Mouse (Mus musculus) urinary bladder, adult 2 months (tissue): ENCODE data around the gene Gramd1c. TPM values are rescaled to one million over a fixed set of nuclear protein-coding genes. Genes with fewer than 3 reads are reported as not detected.

Experiments used
- DNase-seq: peaks from one replicate; pipeline ENCODE4 v3.0.0; 2022; ENCODE audit warnings: low spot score
- polyA plus RNA-seq: library from polyadenylated mRNA; depleted of rRNA; stranded (reverse); fragments of >200 nt; gene quantifications from 2 replicates; pipeline ENCODE4 v1.2.3, GENCODE M21; 2012; rRNA removed

The Gramd1c gene
- 6.6 and 6.9 TPM in 2 replicates for polyA plus RNA-seq

DNA sequence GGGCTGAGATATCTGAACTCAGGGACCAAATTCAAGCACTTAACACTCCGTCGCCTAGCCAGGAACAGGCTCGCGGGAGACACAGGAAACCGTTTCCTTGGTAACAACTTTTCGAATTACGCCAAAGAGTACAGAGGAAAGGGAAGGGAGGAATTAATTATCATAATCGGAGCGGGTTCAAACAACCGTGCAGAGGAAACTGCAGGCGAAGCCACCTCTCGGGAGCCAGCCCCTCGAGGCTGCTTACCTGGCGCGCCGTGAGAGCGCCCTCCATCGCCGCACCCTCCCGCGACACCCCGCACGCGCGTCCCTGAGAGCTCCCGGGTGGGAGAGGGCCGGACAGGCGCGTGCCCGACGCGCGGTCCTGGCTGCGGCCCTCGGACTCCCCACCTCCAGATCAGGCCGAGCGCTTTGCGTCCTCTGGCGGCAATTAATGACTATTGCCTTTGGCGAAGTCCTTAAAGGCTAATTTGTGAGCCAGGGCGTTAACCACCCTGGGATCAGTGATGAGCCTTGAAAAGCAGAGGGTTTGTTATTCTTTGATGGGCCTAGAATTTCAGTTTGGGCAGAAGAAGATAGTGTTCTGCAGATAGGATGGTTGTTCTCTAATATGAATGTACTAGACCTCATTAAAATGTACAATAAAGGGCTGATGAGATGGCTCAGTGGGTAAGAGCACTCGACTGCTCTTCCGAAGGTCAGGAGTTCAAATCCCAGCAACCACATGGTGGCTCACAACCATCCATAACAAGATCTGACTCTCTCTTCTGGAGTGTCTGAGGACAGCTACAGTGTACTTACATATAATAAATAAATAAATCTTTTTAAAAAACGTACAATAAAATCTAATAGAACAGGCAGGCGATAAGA lies at the start of gene Gramd1c:
Gene Gramd1c (minus strand): TSS at position 321 of the 870 bp plus-strand sequence.
- peak; percentile 39 for DNase-seq

DNA sequence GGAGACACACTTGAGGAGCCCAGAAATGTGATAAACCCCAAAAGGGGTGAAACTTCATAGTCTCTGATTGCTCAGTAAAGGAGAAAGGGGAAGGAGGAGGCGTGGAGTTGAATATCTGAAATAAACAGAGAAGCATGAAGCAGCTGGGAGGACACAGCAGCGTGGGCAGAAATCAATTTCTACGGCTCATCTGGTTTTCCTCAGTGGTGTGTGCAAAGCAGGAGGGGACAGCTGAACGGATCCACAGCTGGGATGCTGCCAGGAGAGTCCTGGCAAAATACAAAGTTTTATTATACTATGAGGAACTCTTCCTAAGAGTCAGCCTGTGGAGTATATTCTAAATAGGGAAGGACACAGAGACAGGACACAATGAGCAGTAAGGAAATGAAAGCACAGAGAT lies 45.9 kb upstream of the Gramd1c start:
- no peak for DNase-seq

DNA sequence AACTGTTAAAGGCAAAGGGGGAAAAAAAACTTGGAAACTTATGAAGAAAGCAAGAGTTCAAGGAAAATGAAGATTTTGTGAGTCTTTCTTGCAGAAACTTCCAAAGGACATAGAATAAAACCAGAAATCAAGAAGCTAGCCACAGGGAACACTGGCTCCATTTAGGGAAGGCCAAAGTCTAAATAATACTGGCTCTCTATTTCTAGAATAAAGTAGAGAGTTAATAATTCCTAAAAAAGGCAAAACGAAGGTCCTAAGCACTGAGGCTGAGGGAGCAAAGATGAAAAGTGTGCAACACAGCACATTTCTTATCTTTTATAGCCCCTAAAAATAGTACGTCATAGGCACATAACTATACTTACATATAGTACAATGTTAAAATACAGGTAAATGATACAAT lies 42.1 kb upstream of the Gramd1c start:
- DNase-seq: no peak

DNA sequence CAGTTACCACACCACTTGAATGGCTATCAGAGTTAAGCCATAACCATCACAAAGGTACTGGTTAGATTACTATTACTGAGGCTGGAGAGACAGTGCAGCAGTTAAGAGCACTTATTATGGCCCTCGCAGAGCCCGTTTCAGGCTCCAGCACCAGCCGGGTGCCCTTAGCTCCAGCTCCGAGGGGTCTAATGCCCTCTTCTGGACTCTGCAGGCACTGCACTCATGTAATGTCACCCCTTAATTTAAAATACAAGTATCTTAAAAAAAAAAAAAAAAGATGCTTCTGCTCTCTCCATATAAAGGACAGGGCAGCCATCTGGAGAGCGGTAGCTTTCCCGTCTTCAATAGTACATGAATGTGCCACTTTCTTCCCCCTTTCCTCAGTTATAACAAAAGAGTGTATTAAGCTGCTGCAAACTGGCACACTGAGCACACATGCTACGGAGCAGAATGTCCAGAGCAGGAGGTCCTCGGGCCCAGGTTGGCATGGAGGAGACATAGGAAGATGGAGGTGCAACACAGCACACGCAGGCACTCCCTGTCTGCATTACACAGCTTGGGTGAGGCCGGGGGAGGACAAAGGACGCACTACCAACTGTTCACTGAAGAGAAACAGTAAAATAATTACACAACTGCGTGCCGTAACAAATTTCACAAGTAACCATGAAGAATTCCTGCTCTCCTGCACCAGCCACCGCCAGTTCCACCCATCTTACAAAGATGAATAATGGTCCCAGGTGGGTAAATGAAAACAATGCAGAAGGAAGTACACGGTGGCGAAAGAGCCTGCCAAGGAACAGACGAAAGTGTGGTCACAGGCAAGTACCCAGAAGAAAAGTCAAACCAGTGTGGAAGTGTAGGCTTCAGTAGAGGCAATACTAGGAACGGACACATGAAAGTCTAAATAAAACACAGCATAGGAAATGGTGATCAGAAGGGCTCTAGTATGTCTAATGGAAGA lies 40.9 kb upstream of the Gramd1c start:
- DNase-seq: no peak

DNA sequence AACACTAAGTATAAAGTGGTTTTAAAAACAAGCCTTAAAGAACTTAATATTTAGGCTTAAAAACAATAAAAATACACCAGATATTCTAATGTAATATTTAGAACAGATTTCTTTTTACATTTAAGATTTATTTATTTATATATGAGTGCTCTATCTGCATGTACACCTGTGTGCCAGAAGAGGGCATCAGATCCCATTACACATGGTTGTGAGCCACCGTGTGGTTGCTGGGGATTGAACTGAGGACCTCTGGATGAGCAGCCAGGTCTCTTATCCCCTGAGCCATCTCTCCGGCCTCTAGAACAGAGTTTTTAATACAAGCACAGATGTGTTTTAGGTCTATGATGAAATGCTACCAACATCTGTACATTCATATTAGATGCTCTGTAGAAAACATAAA lies 39.8 kb upstream of the Gramd1c start:
- no peak for DNase-seq

DNA sequence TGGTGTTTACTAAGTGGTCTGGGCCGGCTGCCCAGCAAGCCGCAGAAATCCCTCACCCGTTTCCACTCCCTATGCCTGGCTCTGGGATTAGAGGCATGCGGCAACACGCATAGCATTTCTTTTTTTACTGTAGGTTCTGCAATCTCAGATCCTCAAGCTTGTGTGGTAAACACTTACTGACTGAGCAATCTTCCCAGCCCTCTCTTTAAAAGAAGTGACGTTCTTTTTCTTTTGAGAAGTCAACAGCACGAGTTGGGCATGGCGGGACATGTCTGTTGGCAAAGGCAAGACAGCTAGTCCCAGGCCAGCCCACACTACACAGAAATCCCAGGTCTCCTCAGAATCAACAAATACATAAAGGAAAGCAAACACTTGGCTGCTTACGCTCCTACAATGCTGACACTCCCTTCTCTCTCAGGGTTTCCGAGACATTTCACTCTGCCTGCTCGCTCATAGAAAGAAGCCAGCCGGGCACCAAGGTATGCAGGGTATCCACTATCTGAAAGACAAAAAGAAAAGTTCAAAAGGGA lies 38.1 kb upstream of the Gramd1c start:
- DNase-seq: no peak

DNA sequence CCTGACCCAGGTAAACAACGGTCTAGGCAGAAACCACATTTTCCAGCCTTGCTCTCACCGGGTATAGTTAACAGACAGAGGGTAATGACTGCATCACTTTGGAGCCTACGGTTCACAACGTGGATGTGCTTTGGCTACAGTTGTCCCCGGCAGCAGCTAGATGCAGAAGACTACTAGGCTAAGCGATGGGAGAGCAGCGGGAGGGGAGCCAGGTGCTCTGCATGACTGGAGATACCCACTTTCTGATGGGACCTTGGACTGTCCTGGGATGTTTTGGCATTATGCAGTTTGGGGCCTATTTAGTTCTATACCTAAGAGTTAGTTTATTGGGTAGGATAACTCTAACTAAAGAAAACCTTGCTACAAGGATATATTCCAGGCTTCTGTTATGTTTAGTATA lies 36.2 kb upstream of the Gramd1c start:
- DNase-seq: no peak

DNA sequence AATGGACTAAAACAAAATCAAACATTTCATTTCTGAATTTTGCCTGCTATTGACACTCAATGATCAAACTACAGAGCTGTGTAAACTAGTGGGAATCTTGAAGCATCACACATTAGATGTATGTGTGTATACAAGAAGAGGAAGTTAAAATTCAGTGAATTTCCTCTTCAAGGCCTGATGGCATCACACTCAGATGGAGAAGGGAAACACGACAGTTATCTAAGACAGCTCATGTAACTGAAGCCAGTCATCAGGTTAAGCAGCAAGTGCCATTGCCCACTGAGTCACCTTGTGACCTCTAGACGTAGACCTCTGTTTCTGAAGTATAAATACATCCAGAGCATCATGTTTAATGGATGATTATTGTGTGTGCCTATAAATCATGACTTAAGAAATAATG lies 24.5 kb upstream of the Gramd1c start:
- no peak for DNase-seq

DNA sequence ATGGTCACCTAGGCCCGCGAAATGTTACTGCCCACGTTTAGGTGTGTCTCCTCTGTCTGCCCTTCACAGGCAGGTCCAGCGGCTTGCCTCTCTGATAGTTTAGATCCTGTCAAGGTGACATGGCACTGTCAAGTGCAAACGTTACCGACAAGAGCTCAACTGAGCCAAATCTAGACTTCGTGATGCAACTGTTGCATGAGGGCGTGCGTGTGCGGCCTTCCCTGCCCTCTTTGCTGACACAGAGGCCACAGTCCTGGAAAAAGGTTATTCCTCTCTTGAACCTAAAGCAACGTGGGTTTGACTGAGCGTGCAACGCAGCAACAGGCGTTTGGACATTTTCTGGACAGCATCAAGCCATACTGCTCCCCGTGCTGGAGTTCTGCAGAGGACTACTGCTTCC lies 1.8 kb downstream of the Gramd1c start:
- no peak for DNase-seq

DNA sequence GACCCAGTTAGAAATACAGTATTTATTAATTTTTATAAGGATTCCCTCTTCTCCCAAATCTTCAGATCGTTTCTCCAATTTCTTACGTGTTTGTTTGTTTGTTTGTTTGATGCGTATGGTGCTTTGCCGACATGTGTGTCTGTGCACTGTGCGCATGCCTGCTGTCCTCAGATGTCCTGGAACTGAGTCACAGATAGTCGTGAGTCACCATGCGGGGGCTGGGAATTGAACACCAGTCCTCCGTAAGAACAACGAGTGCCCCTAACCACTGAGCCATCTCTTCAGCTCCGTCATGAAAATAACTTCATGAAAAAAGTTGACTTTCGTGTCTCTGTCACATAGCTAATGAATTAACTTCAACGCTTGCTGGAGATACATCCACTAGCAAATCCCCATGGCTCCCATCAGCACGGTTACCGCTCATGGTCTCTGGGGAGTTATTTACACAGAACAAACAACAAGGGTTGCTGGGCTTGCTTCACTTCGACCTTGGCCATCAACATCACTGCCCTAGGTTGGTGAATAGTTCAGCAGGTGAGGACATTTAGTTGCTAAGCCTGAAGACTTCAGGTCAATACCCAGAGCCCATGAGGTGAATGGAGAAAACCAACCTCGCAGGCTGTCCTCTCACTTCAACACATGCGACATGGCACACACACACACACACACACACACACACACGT lies 2.4 kb downstream of the Gramd1c start:
- DNase-seq: no peak

DNA sequence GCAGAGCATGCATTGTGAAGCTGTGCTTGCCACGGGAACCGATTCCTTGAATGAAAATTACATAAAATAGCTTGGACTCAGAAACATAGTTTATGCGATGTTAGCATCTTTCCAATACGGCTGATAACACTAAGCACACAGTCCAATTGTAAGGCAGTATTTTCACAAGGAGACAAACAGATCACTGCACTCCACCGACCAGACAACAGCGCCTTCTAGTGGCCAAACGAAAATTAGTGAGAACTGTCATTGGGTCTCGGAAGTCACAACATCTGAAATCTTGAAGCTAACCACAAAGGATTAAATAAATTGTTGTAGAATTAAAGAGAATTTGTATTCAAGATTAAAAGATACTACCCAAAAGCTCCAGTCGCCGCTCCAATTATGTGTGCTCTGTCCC lies 4.4 kb downstream of the Gramd1c start:
- no peak for DNase-seq

DNA sequence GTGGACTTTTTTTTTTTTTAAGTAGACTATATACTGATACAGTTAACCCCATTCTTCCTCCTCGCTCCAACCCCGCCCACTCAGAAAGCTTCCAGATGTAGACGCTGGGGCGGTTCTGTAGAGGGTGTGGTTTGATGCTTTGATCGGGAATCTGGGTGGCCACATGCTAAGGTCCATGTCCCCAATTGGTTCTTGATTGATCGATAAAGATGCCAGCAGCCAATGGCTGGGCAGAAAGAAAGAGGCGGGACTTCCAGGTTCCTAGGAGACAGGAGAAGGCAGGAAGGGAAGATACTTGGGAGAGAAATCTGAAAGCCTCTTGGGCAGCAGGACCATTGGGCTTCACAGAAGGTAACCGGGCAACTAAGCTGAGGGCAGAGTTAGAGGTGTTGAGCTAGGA lies 7.4 kb downstream of the Gramd1c start:
- no peak for DNase-seq

DNA sequence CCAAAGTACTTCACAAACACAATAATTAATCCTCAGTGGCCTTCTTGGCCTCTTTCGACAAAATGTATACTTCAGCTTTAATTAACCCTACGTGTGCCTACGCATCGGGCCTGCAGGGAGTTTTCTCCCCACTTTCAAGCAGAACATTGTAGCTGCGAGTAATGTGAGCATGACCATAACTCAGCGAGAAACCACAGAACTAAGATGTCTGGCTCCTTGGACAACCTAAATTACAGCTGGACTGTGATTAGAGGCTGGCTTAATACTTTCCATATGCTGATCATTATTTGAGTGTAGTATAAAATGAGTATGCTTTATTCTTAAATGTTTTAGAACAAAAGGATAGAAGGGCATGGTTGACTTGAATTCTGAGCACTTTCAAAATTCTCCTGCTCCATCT lies 9.9 kb downstream of the Gramd1c start:
- no peak for DNase-seq

DNA sequence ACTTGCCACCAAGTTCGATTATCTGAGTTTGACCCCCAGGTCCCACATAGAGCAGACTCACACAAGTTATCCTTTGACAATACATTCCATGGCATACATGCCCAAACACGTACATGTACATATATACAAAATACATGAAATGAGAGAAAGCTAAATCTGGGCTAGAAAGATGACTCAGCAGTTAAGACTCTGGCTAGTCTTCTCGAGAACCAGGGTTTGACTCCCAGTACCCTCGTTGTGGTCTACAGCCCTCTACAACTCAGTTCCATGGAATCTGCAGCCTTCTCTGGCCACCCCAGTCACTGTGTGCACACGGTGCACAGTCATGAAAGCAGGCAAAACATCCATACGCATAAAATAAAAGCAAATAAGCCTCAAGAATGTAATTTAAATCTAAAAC lies 10.8 kb downstream of the Gramd1c start:
- no peak for DNase-seq

DNA sequence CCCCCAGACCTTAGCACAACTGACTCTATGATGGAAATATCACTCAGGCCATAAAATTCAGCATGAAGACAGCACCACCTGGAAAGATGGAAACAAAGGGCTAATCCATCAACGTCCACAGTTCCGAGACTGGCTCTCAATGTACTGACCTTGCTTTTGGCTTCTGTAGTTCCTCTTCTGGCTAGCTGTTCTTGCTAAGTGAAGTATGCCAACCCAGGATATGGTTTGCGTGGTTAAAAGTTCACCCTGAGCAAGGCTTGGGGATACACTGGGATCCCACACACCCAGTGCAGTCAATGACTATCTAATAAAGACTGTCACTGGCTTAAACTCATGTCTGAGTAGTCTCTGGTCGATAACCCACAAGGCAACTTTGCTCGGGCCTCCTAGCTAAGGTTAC lies 13.0 kb downstream of the Gramd1c start:
- DNase-seq: no peak

DNA sequence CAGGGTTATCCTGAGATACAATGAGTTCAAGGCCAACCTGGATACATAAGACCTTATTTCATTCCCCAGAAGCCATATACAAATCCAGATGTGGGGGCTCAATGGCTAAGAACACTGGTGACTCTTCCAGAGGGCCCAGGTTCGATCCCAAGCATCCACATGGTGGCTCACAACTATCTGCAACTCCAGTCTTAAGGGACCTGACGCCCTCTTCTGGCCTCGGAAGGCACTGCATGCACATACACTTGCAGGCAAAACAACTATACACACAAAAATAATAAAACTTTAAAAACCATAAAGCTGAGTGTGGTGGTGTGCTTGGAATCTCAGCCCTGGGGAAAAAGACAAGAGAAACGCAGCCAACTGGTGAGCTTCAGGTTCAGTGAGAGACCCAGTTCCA lies 24.0 kb downstream of the Gramd1c start:
- DNase-seq: no peak

DNA sequence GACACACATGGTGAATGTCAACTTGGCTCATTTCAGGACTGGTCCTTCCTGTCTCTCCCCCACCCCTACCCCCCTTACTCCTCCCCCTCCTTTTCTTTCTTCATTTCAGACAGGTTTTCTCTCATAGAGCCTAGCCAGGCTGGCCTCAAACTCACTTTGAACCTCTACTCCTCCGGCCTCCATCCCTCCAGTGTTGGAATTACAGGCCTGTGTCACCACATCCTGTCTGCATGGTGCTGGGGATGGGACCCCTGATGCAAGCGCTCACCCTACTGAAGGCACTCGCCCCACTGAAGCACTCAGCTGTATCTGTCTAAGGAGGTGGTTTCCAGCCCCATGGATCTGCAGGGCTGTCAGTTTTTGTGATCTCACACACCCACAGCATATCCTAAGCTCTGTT lies 27.9 kb downstream of the Gramd1c start:
- no peak for DNase-seq

DNA sequence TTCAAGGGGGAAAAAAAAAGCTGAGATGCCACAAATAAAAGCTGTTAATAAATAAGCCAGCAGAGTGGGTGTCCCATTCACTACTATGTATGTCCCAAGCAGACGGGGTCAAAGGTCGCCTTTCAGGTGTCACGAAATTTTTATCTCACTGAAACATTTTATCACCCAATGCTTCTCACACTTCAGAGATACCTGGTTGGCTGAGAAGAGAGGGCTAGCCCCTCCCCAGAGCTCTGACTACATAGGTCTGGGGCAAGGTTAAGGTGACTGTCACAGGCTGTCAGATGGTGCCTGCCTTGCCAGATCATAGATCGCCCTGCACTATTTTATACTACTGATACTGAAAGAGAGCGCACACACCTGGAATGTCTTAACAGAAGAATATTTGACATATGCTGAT lies 29.8 kb downstream of the Gramd1c start:
- DNase-seq: no peak

DNA sequence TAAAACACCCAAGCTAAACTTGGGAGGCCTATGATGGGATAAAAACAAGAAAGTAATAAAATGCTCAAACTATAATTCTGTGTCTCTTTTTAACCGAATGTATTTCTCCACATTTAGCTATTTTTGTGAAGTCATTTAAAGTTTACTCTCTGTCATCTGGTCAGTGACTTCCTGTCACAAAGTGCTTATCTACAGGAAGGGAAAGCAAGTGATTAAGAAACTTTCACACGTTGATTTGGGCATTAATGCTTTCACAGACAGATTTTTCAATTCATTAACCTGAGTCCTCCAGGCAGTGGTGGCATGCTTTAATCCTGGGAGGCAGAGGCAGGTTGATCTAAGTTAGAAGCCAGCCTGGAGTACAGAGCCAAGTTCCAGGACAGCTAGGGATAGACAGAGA lies 33.9 kb downstream of the Gramd1c start:
- no peak for DNase-seq

DNA sequence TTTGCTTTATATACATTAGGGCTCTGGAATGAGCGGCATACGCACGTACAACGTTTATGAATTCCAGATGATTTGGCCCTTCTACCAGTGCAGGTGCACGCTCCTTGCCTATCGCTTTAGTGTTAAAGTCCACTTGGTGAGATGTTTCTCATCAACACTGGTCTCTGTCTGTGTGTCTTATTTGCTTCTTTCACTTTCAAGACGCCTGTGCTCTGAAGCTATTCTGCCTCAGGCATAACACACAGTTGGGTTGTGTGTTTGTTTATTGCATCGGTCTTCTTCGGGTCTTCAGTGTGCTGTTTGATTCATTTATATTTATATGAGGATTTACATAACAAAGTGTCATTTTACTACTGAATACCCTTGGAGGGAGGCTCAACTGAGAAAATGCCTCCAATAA lies 36.3 kb downstream of the Gramd1c start:
- DNase-seq: no peak

DNA sequence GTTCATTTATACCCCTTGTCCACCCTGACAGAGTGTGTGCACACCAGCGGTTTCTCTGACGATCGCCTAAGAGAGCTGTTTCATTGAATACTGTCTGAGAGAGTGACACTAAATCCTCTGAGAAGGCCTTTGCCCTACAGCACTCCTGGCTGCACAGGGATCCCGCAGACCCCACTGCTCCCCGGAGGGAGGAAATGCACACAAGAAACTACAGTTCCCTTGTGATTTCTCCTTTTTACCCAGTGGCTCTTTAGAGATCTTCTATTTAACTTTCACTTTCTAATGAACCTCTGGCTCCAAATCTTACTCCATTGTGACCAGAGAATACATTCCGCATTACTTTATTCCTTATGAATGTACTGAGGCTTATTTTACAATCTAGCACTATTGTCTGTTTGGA lies 36.9 kb downstream of the Gramd1c start:
- DNase-seq: no peak

DNA sequence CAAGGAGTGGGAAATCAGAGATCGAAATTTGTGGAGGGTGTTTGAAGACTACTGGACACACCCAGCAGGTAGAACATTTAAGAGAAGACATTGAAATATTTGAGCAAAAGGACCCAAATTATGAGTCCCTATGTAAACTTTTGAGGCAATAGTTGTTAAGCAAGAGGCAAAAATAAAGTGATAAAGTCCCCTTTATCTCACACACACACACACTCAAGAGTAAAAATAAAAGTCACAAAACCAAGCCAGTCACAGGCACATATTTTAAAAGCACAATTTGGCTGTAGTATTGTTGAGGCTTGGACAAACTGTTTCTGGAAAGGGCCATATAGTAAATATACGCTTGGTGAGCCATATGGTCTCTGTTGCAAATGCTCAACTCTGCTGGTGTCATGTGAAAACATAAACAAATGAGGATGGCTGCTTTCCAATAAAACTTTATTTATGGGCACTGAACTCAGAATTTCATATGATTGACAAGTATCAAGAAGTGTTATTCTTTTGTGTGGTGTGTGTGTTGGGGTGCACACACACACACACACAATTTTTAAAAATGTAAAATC lies 44.1 kb downstream of the Gramd1c start:
- no peak for DNase-seq
